In the genomic region with DNA sequence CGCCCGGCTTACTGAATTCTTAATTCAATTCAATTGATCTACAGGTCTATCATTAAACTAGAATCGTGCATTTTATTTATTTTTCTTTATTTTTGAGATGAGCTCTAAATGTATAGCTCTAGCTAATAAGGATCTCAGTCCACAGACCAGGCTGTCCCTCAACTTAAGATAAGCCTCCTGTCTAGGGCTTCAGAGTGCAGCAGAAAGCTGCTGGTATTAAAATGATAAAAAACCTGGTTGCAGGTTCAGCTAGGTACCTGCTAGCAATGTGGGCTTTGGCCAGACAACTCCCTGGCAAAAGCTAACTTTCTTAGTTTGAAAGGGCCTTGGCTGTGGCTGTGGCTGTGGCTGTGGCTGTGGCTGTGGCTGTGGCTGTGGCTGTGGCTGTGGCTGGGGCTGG, we compare ENCODE assay signal across 24 mouse cellular contexts.
"Had no signal": no experiment of that assay in that cellular context is flagged by ENCODE, and none has a peak within 500 bp of the region (broad histone marks: within the 10 kb centered on the region; RNA-seq: fewer than 3 reads in every experiment).

No protein-coding gene starts in this region.

- H3K4me1 ChIP-seq: intestine, embryonic 15.5 days had no signal

- H3K4me3 ChIP-seq: gastrocnemius, adult 2 months; heart, adult 2 months; heart, embryonic 13.5 days; heart, embryonic 15.5 days; hindbrain, embryonic 10.5 days; hindbrain, embryonic 12.5 days; intestine, embryonic 15.5 days; limb, embryonic 10.5 days; limb, embryonic 12.5 days had no signal

- H3K27ac ChIP-seq: gastrocnemius, adult 2 months; heart, adult 2 months; heart, embryonic 13.5 days; heart, embryonic 15.5 days; hindbrain, embryonic 10.5 days; hindbrain, embryonic 12.5 days; hindbrain, embryonic 14.5 days; intestine, embryonic 15.5 days; limb, embryonic 10.5 days; limb, embryonic 12.5 days had no signal

- H3K9me3 ChIP-seq: heart, embryonic 13.5 days; heart, embryonic 15.5 days; hindbrain, embryonic 10.5 days; hindbrain, embryonic 12.5 days; intestine, embryonic 15.5 days; limb, embryonic 10.5 days; limb, embryonic 12.5 days had no signal

- H3K9ac ChIP-seq: heart, embryonic 13.5 days; heart, embryonic 15.5 days; hindbrain, embryonic 12.5 days; hindbrain, embryonic 14.5 days; intestine, embryonic 15.5 days; limb, embryonic 12.5 days had no signal

- H3K4me2 ChIP-seq: heart, embryonic 11.5 days; heart, embryonic 13.5 days; heart, embryonic 15.5 days; hindbrain, embryonic 12.5 days; hindbrain, embryonic 14.5 days; intestine, embryonic 15.5 days; limb, embryonic 12.5 days had no signal

- H3K36me3 ChIP-seq: heart, embryonic 13.5 days; heart, embryonic 15.5 days; hindbrain, embryonic 10.5 days; hindbrain, embryonic 12.5 days; intestine, embryonic 15.5 days; limb, embryonic 10.5 days; limb, embryonic 12.5 days had no signal

- DNase-seq: gastrocnemius, adult 2 months; gastrocnemius, postnatal 10 days; gastrocnemius, postnatal 25 days; heart, adult 2 months; heart, postnatal 14 days; heart, postnatal 4 days; kidney, adult 18-20 months; kidney, adult 8-10 months; kidney, postnatal 10 days; kidney, postnatal 25 days; layer of hippocampus, adult 9-11 months; layer of hippocampus, postnatal 36 days had no signal

- ATAC-seq: hindbrain, embryonic 16.5 days; inflammation-experienced regulatory T-cells, adult 6 months; intestine, embryonic 15.5 days; intestine, postnatal 0 days had no signal

- H3K27me3 ChIP-seq: hindbrain, embryonic 12.5 days; intestine, embryonic 15.5 days; limb, embryonic 12.5 days had no signal
